Mouse (Mus musculus) frontal cortex, postnatal 25 days (tissue): Measurements from ENCODE around the gene 9930111J21Rik2.
"Not testable (repeated sequence)": the region's sequence is repeated elsewhere in the genome, so short reads cannot be mapped to it uniquely, and the experiment has no call there.

Source experiments
- DNase-seq, 2 experiments: peaks; one replicate each; pipeline ENCODE4 v3.0.0; 2022; ENCODE audit warnings: low spot score in 2 of 2

Gene 9930111J21Rik2

DNA sequence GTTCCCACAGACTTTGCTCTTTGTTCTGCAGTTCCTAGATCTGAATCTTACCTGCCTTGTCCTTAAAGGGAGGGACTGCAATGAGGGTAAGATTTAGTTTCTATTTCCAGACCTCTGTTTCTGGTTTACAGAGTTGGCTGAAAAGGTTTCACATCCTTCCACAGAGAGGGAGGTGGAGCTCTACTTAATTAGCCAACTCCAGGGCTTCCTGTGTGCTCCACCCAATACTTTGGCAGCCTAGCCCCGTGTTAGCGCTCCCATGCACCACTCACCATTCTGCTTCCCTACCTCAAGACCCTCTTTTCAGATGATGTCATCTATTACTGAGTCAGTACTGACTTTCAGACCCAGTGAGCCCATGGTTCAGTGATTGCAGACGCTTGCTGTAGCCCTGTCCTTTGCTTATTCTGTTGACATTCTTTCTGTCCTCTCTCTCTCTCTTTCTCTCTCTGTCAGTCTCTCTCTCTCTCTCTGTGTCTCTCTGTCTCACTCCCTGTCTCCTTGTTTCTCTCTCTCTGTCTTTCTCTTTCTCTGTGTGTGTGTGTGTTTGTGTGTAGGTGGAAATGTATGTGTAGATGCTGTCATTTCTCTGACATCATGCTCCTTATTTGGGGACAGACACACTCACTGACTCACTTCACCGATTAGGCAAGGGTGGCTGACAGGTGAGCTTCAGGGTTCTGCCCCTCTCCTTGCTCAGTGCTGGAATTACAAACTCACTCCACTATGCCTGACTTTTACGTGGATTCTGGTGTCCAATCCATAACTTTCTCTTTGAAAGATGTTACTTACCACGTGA, at the start of gene 9930111J21Rik2:
TSS of gene 9930111J21Rik2 (minus strand) at position 150 of the 799 bp plus-strand sequence.
- not testable (repeated sequence) for DNase-seq

DNA sequence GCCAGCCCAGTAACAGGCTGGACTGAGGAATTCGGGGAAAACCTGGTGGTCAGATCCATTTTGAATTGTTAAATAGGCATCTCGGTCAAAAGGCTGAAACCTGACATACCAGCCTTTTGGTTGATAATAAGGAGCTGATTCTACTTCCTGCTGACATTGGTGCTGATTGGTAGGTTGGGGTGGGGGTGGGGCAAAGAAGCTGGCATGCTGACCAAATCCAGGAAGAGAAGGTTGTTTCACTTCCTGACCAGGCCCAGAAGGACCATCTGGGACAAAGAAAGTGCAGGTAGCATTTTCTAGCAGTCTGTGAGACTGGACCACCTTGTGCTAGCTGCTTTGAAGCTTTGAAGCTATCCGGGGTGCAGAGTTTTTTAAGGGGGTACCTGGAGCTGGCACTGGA, 49.4 kb upstream of the 9930111J21Rik2 start:
- no peak for DNase-seq

DNA sequence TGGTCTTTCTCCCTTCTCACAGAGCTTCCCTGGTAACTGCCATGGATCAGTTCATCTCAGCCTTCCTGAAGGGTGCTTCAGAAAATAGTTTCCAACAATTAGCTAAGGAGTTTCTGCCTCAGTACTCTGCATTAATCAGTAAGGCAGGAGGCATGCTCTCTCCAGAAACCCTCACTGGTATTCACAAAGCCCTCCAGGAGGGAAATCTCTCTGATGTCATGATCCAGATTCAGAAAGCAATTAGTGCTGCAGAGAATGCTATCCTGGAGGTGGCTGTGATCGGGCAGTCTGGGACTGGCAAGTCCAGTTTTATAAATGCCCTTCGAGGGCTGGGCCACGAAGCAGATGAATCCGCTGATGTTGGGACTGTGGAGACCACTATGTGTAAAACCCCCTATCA, 44.3 kb upstream of the 9930111J21Rik2 start:
- no peak for DNase-seq

DNA sequence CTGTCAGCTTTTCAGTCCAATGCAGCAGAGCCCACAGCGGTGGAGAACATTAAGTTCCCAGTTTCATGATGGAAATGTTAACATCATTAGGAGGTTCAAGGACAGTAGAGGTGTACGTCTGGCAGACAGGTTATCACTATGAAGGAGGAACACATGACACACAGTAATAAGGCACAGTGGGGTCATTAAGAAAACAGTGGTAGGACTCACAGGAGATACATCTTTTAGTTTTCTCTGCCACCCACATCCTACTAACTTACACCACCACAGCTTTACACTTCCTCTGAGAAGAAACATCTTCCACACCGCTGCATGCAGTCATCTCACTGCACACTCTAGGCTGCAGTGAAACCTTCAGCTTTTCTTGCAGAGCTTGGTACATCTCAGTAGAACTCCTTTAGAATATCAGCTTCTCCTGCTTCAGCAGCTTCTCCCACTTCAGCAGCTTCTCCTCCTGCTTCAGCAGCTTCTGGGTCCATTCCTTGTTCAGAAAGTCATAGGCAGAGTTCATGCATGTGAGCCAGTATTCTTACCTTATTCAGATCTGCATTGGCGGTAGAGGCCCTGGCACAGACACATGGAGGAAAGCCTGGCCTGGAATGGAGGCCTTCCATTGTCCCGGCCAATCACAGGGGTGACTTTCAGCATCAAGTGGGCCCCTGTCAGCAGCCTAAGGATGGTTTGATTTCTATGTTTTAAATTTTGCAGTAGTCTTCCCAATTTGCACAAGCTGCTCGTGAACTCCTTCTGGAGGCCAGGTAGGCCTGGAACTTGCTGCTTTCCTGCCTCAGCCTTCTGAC, 43.0 kb upstream of the 9930111J21Rik2 start:
- DNase-seq, result no peak

DNA sequence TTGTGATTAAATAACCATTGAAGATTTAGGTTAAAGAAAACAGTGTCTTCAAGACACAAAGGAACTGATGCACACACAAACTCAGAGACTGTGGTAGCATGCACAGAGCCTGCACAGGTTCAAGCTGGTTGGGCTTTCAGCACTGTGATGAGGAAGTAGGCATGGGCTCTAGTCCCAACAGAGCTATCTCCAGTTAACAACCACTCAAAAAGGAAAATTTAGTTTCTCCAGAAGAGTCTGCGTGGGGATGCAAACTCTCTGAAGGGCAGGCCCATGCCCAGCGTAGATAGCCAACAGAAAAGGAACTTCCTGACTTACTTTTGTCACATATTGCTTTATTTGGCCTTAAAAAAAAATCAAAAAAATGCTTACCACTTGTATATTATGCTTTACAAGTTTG, 41.7 kb upstream of the 9930111J21Rik2 start:
- DNase-seq, result no peak

DNA sequence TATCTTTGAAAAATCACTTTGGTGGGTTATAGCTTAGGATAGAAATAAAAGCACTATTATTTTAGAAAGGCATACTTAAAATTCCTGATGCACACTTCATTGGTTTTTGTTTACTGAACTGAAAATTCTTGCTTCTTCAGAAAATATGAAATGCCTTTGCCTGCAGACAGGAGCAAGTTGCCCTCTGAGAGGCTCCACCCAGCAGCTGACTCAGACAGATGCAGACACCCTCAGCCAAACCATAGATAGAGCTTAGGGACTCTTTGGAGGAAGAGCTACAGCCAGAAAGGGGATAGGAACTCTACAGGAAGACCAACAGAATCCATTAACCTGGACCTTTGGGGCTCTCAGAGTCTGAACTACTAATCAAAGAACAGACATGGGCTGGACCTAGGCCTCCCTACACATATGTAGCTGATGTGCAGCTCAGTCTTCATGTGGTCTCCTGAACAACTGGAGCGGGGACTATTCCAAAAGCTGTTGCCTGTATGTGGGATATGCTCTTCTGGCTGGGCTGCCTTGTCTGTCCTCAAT, 41.1 kb upstream of the 9930111J21Rik2 start:
- no peak for DNase-seq

DNA sequence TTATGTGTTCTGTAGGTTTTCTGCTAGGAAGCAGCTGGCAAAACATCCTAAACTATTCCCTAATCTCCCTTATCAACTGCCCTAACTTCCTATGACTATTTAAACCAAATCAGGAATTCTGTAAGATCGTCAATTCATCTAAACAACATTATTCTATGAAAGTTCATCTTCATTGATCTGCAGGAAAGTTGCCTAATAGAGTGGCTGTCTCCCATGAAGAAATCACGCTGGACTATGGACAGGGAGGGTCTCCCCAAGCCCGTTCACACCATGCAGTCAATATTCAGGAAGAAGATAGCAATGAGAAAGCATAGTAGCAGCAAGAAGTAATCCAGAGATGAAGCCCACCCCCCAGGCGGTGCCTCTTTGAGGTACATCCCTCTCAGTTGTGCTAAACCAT, 40.1 kb upstream of the 9930111J21Rik2 start:
- DNase-seq, result no peak

DNA sequence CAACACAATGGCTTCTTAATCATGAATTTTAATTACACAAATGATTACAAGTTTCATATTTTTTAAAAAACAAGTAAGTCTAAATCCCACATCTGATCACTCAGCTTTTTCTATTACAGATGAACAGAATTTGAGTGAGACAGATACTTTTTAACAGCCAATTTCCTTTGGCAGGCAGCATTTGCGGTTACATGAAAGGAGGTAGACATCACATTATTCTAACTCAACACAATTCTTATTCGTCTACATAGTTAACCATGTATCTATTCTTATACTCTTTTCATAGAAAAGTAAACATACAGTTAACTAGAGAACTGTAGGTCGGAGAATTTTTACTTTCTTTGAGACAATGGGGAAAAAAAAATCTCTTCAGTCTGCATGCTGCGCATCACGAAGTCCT, 39.5 kb upstream of the 9930111J21Rik2 start:
- DNase-seq, result no peak

DNA sequence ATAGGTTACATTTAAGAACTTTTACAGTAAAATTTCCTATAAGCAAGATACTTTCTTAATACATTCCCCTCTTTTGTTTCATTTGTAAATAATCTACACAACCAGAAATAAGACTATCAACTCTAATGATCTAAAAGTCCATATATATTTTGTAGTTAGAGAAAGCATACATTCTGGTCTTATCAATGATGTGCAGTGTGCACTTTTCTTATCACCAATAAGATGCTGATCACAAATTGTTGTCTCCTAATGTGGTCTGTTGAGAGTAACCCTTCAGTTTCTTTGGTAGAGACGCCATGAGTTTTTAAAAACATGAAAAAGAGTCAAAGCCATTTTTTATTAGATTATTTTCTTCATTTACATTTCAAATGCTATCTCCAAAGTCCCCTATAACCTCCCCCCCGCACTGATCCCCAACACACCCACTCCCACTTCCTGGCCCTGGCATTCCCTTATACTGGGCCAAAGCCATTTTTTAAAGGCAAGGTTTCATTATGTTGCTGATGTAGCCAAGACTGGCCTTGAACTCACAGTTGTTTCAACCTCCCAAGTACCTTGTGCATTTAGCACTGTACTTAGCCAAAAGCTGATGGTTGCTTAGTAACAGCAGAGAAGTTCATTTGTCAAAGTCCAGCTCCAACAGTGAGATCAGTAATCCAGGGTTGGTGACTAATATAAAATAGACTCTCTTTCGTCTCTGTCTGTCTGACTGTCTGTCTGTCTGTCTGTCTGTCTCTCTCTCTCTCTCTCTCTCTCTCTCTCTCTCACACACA, 38.9 kb upstream of the 9930111J21Rik2 start:
- DNase-seq, result no peak

DNA sequence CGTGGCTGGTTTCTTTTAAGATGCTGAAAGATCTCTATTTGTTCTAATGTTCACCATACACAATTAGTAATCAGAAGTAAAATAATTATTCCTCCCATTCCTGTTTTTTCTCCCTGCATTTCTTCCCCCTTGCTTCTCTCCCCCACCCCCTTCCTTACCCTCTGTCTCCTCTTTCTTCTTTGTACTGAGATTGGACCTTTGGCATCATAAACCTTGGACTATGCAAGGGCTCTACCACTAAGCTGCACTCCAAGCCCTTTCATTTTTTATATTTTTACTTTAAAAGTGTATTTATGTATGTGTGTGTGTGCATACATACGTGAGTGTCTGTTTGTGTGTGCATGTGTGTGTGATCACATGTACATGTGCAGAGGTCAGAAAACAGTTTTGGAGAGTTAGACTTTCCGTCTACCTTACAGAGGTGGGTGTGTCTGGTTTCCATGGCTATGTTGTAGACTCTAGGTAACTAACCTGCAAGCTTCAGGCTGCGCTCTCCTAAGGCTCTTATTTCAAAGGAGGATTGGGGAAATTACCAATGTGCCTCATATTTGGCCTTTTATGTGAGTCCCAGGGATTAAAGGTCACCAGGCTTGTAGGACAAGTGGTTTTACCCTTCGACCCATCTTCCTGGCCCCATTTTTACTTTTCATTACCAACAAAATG, 38.1 kb upstream of the 9930111J21Rik2 start:
- no peak for DNase-seq

DNA sequence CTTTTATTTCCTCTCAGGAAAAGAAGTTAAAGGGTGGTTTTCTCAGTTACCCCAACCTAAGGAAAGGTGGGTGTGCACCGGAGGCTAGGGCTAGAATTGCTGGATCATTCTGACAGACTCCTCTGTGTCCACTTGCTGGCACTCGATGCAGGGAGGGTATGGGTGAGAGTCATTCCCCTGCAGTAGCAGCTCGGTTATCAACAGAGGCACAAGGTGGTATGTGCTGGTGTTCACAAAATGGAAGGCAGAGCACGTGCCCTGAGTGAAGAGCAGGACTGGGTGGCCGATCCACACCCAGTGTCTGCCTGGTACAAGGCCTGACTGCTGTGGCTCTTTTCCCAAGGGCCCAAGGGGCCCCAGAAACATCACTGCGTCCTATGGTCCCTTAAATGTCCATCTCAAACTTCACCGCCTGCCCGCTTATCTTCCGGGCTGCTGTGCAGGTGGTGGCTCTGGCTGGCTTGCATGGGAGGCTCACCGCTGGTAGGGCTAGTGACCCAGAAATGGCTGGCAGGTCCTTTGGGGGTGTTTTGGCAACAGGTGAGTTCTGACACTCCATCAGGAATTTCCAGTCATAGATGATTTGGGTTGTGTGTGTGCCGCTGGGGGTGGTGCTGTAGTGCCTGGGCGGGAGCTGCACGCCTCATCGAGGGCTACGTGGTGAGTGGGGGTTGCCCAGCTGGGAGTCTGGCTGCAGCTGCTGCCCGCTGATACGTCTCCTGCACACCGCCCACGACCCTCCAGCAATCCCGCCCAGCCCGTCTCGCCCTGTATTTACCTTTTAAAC, 37.0 kb upstream of the 9930111J21Rik2 start:
- DNase-seq, result no peak

DNA sequence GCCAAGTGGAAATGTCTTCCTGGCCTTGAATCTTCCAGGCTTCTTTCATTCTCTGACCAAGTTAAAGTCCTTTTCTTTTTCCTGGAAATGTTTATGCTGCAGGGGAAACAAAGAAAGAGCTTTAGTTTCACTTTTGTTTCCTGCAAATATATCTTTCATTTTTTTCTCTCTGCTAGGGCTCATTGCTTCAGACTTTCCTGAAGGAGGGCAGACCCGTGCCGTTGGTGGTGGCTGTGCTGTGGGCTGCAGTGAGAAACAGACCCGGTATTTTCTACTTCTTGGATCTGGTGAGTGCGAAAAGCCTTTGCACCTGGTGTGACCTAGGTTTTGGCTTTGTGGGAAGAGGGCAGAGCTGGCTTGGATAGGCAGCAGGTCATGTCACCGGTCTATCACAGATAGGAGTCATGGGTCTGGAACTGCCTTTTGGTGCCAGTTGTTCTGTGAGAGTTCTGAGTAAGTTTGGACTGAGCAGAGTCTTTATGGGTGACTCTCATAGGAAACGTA, 35.9 kb upstream of the 9930111J21Rik2 start:
- DNase-seq, result no peak

DNA sequence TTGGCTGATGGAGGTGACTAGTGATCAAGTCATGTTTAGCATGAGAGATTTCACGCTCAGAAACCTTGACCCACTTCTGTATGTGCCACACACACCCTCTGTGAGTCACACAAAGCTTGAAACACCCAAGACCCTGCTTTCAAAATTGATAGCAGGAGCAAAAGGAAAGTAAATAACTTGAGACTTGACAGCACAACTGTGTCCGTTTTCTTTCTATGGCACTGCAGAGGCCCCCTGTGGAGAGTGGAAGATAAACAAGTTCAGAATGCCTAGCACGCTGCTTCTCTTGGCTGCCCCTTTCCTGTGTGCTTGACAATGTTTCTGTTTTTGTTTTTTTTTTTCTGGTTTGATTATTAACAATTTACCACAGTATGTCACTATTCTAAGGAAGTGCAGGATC, 33.8 kb upstream of the 9930111J21Rik2 start:
- DNase-seq, result no peak

DNA sequence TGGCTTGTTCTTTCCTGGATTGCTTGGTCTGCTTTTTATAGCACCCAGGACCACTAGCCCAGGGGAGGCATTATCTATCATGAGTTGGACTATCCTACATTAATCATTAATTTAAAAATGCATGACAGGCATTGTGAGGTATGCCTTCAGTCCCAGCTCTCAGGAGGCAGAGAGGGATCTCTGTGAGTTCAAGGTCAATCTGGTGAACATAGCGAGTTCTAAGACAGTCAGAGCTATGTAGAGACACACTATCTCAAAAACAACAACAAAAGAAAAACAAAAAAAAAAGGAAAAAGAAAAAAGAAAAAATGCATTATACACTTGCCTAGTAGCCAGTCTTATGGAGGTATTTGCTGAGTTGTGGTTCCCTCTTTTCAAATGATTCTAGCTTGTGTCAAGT, 33.3 kb upstream of the 9930111J21Rik2 start:
- no peak for DNase-seq

DNA sequence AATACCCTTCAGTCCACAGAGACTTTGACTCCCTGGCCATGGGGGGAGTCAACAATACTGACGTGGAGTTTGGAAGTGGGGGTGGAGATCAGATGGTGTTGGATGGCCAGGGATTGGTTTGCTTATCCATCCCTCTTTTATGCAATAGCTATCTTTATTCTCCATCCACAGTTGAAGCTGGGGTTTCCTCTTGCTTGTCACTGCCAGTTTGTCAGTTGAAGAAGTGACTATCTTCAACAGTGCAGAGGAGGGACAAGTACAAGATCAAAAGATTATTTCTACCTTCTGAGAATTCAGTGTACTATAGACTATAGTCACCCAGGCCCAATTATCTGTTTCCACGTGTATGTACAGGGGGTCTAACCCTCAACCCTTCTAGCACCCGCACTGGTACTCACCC, 32.8 kb upstream of the 9930111J21Rik2 start:
- DNase-seq, result no peak

DNA sequence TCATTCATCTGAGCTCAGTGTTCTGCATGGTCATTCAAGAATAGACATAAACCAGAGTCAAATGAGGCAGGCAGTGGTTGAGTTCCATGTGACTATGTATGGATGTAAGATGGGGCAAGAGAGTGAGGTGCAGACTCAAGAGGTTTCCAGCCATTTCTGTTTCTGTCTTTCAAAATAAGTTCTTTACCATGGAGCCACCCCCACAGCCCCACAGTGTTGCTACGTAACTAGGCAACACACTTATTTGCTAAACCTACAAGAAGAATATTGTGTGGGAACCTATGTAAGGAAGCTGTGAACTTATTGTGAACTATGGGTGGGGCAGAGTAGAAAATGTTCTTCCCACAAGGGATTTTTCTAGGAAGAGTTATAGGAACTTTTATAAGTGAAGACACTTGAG, 32.1 kb upstream of the 9930111J21Rik2 start:
- no peak for DNase-seq

DNA sequence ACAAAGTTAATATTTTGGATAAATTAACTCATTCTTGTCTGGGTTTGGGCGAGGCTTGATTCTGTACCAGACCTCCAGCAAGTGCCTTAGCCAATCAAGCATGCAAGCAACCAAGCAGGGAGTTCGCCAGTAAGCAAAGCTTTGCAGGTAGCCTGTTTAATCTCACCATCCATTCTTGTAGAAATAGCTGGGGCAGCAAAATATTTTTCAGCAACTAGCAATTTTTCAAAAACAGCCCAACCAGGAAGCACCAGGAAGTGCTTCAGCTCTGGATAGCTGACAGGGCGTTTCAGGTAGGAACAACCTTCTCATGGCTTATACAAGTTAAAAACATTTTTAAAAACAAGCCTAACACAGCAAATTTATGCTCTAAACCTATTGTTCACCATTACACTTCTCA, 30.8 kb upstream of the 9930111J21Rik2 start:
- DNase-seq, result no peak

DNA sequence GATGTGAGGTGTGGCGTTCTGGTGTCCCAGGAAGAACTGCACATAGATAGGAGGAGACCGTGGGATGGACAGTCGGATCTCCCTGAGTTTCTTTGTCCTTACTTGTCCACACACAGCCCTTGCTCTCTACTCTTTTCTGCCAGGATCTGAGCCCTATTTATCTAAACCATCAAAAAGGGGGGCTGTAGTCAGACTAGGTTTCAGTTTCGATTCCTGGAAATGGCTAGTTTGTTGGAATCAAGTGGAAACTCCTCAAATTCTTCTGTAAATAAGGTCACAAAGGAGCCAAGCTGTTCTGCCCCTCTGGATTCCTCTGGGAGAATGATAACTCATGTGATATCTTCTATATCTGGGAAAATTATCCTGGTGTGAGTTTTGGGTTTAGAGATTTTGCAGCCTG, 30.3 kb upstream of the 9930111J21Rik2 start:
- DNase-seq, result no peak

DNA sequence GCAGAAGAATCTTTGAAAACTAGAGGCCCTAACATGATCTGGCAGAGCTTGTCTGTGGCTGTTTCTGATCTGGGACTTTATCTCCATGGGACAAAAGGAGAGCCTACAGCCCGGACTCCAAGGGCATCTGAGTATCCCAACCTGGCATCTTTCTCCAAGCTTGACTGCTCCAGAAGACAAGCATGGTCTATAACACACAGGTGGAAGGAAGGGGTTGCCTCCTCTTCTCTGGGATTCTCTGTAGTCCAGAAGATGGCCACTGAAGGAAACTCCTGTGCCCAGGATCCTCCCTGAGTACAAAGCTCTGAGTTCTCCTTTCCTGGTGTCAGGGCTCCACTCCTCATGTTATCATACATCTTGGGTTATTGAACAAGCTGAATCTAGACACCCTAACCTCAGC, 29.6 kb upstream of the 9930111J21Rik2 start:
- no peak for DNase-seq

DNA sequence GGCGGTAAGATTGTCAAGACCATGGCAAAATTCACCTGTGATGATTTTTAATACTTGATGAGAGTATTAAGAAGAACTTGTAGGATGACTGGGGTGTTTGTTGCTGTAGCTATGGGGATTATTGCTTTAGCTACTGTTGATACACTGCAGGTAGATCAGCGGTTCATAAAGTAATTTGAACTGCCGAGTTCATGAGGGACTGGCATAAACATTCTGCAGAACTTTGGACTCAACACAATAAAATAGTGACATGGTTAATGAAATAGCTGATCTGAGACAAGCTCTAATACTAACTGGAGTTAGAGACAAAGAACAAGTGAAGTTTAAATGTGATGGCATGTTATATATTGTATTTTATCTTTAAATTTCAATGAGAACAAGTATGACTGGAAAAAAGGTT, 27.7 kb upstream of the 9930111J21Rik2 start:
- no peak for DNase-seq

DNA sequence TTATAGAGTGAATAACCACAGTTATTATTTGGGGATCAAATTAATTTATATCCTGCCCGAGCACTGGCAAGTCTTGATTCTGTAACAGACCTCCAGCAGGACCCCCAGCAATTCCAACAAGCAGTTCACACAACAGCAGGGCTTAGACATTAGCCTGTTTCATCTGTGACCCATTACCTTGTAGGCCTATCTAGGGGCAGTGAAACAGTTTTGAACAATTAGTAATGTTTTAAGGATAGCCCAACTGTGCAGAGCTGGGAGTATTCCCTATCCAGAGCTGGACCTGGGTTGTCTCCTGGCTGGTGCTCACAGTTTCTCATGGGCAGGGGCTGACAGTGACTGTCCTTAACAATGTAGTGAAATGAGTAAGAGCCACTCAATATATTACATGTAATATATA, 26.0 kb upstream of the 9930111J21Rik2 start:
- no peak for DNase-seq
